Mouse (Mus musculus): ENCODE results near the gene Ppfibp2.

The Ppfibp2 gene

DNA sequence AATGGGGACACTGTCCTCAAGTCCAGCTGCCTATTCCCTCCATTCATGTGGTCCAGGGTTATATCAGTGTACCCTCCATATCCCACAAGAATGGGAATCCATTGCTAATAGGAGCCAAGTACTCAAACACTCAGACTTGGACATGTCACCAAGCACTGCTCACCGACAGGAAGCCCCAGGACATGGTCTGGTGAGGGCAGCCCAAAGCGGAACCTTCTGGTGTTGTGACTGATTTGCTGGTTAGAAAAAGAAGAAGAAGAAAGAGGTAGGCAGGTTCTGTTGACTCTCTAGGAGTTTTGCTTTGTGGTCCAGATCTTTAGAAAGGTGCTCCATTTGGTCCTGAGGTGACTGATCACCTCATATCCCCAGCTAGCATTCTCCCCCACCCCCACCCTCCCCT is 161.7 kb downstream of the Ppfibp2 start:
- in situ Hi-C loops (cut with MseI, MboI), result no loop called here

DNA sequence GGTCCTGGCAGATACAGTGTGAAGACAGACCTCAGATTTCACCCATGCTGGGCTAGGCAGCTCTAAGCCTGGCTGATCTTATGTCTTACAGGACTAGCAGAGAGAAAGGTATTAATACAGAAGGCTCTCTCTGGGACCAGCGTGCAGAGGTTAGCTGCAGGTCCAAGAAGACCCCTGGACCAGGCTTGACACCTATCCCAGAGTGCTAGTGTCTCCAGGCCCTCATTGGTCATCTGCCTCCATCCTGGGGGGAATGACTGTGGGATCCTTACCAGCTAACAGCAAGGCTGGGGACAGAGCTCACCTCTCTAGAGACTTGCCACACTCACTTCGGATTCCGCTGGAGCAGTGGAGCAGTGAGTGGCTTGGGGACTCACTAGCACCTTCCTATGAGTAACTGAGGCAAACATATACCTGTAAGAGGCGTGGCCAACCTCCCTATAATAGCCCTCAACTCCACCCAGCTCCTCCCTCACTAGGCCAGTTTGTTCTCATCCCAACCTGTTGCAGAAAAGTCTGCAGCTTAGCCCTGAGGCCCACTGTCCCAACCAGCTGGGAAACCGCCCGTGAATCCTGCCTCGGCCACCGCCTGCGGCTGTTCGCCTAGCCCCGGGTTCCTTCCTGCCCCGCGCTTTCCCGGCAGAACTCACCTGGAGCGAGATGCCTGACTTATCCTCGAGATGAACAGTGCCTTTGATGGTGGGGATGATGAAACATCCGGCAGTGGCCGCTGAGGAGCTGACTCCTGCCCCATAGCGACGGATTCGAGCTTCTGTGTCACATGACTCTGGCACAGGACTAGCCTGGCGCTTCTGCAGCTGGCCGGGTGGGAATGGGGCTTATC is 162.5 kb downstream of the Ppfibp2 start, which contains the start of gene Cyb5r2:
Cyb5r2 (minus strand) TSS at position 725 of the 844 bp plus-strand sequence.
- in situ Hi-C loops (cut with MseI, MboI), result no loop called here

DNA sequence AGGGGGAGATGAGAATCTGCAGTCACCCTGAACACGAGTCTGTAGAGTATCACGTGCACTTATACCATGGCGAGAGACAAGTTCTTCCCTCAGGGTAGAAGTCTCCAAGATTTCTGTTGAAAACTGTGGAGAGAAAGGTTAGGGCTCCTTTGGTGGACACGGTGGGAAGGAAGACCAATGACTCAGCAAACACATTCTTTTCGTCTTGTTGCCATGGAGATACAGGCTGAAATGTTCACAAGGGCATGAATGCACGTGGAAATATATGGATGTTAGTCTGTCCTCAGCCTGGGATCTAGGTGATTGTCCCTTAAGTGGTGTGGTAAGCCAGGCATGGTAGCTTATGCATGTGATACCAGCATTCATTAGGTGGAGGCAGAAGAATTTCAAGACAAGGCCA is 175.8 kb downstream of the Ppfibp2 start:
- in situ Hi-C loops (cut with MseI, MboI), result no loop called here

DNA sequence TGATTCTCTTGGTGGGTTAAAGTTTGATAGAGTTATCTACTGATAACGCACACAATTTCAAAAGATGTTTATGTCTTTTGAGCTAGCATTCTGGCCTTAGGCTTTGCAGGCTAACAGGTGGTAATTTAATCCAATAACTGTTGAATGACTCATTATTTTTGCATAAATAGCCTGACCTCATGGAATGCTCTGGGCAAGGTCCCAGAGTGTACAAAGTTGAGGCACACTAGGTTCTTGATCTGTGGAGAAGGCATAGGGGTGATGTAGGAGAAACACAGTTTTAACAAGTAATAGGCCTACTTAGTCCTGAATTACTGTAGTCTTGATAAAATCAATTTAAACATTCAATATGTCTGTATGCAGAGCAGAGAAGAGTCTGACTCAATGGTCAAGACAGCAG is 183.2 kb downstream of the Ppfibp2 start:
- in situ Hi-C loops (cut with MseI, MboI), result loop anchor here in 1 of 2 experiments (25.0 kb wide), 1 partner anchor 566 kb away; the partner anchor contains the start of gene Rbmxl2

DNA sequence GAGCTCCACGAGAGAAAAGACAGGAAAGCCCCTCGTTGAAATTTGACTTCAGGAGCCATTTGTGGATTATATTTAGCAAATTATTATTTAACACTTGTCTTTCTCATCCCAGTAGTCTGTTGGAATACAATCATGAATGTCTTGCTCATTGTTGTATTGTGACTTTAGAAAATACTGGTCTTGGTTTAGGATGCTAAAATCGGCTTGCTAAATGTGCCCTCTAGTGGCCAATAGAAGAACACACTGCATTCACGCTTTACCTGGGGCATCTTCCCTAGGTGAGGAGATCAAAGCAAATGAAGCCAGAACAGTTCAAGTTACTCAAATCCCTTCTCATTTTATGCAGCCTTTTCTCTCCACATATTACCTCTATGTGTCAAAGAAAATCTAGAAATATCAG is 184.6 kb downstream of the Ppfibp2 start:
- in situ Hi-C loops (cut with MseI, MboI), result loop anchor here in 1 of 2 experiments (25.0 kb wide), 1 partner anchor 567 kb away; the partner anchor contains the start of gene Rbmxl2

DNA sequence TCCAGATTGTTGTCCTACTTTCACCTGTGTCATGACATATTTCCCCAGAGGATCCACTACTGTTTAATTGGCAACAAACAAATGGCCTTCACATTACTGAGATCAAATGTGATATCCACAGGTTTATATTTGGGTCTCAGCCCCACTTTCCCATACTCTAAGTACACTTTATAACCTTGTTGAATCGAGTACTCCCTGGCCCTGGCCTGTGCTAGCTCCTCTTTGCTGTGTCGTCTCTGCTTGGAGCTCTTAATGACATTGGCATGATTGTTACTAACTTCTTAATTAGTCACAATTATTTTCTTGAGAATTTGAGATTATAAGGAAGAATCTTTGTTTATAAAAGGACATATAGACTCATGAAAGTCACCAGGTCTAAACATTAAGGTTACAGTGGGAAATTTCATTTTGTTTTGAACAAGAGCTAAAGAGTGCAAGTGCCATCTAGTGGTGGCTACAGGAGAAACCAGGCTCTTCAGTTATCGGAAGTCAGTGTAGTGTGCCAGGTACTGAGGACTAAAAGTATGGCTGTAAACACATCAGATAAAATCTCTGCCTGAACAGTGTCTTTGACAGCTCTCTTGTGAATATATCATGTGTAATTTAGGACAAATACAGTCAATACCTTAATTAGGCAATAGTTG is 193.1 kb downstream of the Ppfibp2 start:
- in situ Hi-C loops (cut with MseI, MboI), result loop anchor here (5.0 to 25.0 kb wide), 3 partner anchors 36 to 576 kb away; partner anchors contain the start of gene Rbmxl2 (in 1 of the 2)

DNA sequence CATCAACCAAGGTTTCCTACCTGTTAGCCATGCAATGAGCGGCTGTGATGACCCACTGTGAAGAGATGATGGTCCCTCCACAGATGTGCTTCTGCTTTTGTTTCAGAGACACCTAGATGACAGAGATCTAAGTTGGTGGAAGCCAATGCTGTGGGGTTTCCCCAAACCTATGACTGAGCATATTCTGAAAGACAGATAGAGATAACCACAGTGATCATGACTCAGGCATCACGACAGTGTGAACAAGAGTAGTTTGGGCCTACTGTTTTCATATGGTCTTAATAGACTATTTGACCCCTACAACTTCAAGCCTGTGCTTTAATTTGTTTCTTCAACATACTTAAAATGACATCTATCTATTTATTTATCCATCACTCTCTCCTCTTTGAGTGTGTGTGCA is 201.5 kb downstream of the Ppfibp2 start:
- in situ Hi-C loops (cut with MseI, MboI), result loop anchor here in 1 of 2 experiments (25.0 kb wide), 1 partner anchor 584 kb away; the partner anchor contains the start of gene Rbmxl2

Measured in mouse trophoblast stem cell (cell line).